Mouse (Mus musculus) leukemia stem cell, adult 10-12 weeks (primary cell): ENCODE data around the gene Zfp568. TPM values are rescaled to one million over a fixed set of nuclear protein-coding genes. Genes with fewer than 3 reads are reported as not detected.

ENCODE experiments used
- polyA plus RNA-seq: library from polyadenylated mRNA; stranded (reverse); fragments of >175 nt; gene quantifications from 2 replicates; pipeline ENCODE4 v1.2.3, GENCODE M21; 2012; ENCODE audit warnings: low replicate concordance

Gene Zfp568
- 1.4 and 3.7 TPM in 2 replicates for polyA plus RNA-seq

DNA sequence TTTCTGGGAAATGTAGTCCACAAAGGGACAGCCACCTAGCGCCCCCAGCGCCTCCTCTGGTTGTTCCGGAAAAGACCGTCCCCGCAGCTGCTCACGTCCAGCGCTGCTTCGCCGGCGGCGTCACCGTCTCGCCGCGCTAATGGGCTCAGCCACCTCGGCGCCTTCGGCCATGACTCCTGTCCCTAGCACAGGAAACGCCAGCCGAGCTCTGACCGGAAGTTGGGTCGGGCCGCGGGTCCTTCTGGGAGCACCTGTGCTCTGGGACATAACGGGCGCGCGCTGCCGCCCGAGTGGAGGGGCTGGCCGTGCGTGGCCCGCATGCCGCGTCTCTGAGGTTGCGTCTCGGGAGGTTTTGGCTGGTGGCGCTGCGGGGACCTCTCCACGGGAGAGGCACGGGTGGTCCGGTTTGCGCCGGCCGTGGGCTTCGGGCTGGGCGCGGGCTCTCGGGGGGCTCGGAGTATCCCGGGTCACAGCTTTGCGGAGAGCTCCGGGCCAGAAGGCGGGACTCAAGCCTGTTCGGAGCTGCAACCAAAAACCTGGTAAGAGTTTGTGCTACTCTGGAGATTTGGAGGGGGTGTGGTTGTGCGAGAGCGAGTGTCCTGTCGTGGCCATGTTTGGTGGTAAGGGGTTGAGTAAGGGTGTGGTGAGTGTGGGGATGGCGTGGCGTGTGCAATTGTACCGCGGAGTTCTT lies at the start of gene Zfp568:
Gene Zfp568, plus strand, starts transcription at position 266 of the 691 bp plus-strand sequence.

DNA sequence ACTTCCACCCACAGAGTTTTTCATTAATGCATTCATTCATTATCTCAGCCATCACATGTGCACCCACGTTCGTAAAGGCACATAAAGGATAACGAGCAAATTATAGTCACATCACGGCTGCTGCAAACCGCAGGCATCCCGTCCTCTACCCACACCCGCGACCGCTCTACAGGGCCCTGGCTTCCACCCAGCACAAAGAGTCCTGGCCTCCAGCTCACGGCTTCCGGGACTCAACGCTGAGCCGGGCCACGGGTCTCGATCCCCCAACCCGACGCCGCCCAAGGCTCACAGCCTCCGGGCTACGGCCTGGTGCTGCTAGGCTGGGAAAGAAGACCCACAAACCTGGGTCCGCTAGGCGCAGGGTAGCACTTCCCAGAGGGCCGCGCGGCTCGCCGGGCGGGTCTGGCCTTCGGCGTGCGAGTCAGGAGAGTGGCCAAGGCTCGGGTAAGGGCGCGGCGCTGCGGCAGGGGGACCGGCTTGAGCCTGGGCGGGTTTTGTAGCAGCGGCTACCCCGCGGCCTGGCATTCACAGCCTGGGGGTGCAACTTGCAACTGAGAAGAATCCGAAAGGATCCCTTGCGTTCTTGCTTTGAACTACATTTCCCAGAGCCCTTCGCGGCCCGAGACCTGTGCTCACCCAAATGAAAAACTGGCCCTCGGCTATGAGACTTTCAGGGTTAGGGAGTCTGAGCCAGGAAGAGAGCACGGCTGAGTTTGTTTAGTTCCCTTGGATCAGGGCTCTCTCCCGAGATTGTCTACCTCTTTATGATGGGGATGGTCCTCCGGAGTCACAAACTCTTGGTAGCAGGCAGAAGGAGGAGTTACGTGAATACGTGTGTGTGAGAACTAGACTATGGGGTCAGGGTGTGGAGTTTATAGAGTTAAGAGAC lies 30.0 kb upstream of the Zfp568 start, which contains the start of gene Zfp74:
Gene Zfp74, minus strand, starts transcription at position 577 of the 889 bp plus-strand sequence.

DNA sequence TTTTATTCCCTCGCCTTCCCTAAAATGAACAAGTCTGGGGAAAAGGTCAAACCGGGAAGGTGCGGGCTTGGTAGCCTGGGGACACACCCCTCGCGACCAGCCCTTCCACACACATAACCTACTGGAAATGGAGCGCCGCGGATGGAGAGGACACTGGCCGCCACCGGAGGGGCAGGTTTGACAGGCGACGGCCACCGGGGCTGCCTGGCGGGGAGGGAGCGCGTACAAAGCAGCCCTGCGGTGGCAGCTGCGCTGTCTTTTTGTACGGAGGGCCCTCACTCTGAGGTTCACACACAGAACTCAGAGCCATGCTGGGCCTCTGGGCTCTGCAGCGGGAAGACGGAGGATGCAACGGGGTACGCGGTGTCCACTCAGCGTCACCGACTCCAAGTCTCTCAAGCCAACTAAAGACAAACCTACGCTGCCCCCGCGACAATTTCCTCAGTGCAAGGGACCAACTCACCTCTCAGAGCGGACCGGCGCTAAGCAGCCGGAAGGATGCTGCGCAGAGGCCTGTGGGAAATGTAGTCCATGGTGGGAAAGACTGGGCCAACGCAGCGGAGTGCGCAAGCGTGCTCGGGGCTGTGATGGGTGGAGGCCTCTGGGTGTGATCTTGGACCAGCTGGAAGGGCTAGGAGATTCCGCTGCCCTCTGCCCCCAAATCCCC lies 67.3 kb downstream of the Zfp568 start, which contains the start of gene Zfp14:
Gene Zfp14, minus strand, starts transcription at position 499 of the 667 bp plus-strand sequence.

DNA sequence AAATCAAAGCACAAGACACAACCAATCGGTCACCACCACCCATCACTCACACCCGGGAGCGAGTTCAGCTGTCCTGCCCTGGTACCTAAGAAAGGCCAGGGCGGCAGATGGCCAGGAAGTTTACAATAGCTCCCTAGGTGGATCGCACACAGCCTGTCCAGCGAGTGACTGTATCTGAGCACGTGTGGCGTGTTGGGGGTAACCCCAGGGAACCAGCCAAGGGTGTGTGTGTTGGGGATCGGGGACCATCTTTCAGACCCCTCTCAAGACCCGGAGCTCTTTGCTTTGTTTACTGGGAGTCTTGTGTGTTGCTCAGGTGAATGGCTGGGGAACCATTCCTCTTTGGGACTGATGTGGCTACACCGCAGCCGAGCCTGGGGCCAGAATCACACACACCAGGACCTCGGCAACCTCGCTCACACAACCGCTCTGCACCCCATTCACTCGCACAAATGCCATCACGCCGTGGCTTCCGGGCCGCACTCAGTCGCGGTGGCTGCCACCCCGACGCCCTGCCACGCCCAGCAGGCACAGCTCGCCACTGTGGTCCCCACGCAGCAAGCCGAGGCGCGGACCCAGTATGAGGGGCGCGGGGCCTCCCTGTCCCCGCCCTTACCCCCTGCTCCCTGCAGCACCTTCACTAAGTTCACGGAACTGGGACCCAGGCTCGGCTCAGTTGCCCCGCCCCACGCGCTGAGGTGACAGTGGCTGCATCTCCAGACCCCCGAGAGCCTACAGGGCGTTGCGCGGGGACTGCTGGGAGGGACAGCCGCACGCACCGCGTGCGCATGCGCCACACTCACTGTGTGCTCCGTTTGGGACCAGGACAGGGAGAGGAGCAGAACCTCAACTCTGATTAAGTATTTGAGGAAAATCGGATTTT lies 88.6 kb downstream of the Zfp568 start, which contains the start of gene Zfp82:
Gene Zfp82, minus strand, starts transcription at position 755 of the 883 bp plus-strand sequence.

Other genes with a start within 250 kb of the Zfp568 start
- gene Zfp84, start 215.4 kb upstream of the Zfp568 start, polyA plus RNA-seq = 0.28 and 2.1 TPM in 2 replicates
- 0.43 and 0.51 TPM in 2 replicates for gene Zfp30, start 200.0 kb upstream of the Zfp568 start, polyA plus RNA-seq
- 0.18 and 0.24 TPM in 2 replicates for gene Zfp790, start 167.8 kb upstream of the Zfp568 start, polyA plus RNA-seq
- 0.16 and 0.20 TPM in 2 replicates for gene Zfp940, start 130.3 kb upstream of the Zfp568 start, polyA plus RNA-seq
- gene Zfp420, start 124.0 kb upstream of the Zfp568 start, polyA plus RNA-seq = 0.41 and 0.74 TPM in 2 replicates
- 0.30 and 0.34 TPM in 2 replicates for gene Zfp27, start 77.4 kb upstream of the Zfp568 start, polyA plus RNA-seq
- not detected in 2 replicates for gene Zfp383, start 75.7 kb upstream of the Zfp568 start, polyA plus RNA-seq
- gene Zfp74, start 29.9 kb upstream of the Zfp568 start, polyA plus RNA-seq = 4.0 and 5.1 TPM in 2 replicates
- not detected in 2 replicates for gene Zfp14, start 67.4 kb downstream of the Zfp568 start, polyA plus RNA-seq
- gene Zfp82, start 88.9 kb downstream of the Zfp568 start, polyA plus RNA-seq = 0.14 and 0.46 TPM in 2 replicates
- gene Gm26920, start 106.5 kb downstream of the Zfp568 start, polyA plus RNA-seq = not detected in 2 replicates
- 0.27 and 0.80 TPM in 2 replicates for gene Zfp566, start 106.6 kb downstream of the Zfp568 start, polyA plus RNA-seq
- 0.48 and 0.87 TPM in 2 replicates for gene Zfp260, start 110.8 kb downstream of the Zfp568 start, polyA plus RNA-seq
- gene Zfp382, start 138.0 kb downstream of the Zfp568 start, polyA plus RNA-seq = 4.5 and 5.5 TPM in 2 replicates
- gene Zfp146, start 185.8 kb downstream of the Zfp568 start, polyA plus RNA-seq = 1.1 and 2.7 TPM in 2 replicates
- not detected in 2 replicates for gene Cox7a1, start 200.2 kb downstream of the Zfp568 start, polyA plus RNA-seq
- 94.0 and 122 TPM in 2 replicates for gene Capns1, start 214.9 kb downstream of the Zfp568 start, polyA plus RNA-seq
- 28.6 and 47.9 TPM in 2 replicates for gene Polr2i, start 248.0 kb downstream of the Zfp568 start, polyA plus RNA-seq
- gene Tbcb, start 248.3 kb downstream of the Zfp568 start, polyA plus RNA-seq = 10.1 and 15.2 TPM in 2 replicates